Mouse (Mus musculus) heart, embryonic 14.5 days (tissue): ENCODE data around the gene Sgcd. TPM values are rescaled to one million over a fixed set of nuclear protein-coding genes. Genes with fewer than 3 reads are reported as not detected.
"Not testable (repeated sequence)": the region's sequence is repeated elsewhere in the genome, so short reads cannot be mapped to it uniquely, and the experiment has no call there.

Source experiments
- ATAC-seq: fragments of 200-750 bp; cut with Nextera tagmentation; 2 replicates; pipeline ENCODE4 v1.8.0; 2017; ENCODE audit warnings: low read depth, moderate TSS enrichment; ENCODE audit not compliant: insufficient number of reproducible peaks, insufficient read depth, low FRiP score
- H3K27ac ChIP-seq, 2 experiments: fragments of 200-500 bp in 1 of 2; fragments of 300-500 bp in 1 of 2; sonication (generic) in 1 of 2; replicated peaks in 1 of 2; 2 replicates each; pipeline ENCODE4 v1.5.1; 2012 to 2014; ENCODE audit warnings: low read depth in 2 of 2, low read length in 2 of 2, control low read depth in 1 of 2, mild to moderate bottlenecking in 1 of 2, mixed read lengths in 1 of 2; ENCODE audit not compliant: control insufficient read depth in 1 of 2, insufficient read depth in 1 of 2
- H3K27me3 ChIP-seq: fragments of 300-500 bp; sonication (generic); 2 replicates; pipeline ENCODE4 v1.6.1; 2014; ENCODE audit warnings: mild to moderate bottlenecking, low read length, control low read depth; ENCODE audit not compliant: control insufficient read depth, insufficient read depth
- H3K36me3 ChIP-seq: fragments of 300-500 bp; sonication (generic); 2 replicates; pipeline ENCODE4 v1.6.1; 2014; ENCODE audit warnings: mild to moderate bottlenecking, control low read depth, low read length, mixed read lengths; ENCODE audit not compliant: control insufficient read depth, insufficient read depth
- H3K4me1 ChIP-seq, 2 experiments: fragments of 200-500 bp in 1 of 2; fragments of 300-500 bp in 1 of 2; sonication (generic) in 1 of 2; 2 replicates each; pipeline ENCODE4 v1.6.1; 2012 to 2014; ENCODE audit warnings: low read length in 2 of 2, control low read depth in 1 of 2, mixed read lengths in 1 of 2; ENCODE audit not compliant: control insufficient read depth in 2 of 2, insufficient read depth in 2 of 2
- H3K4me2 ChIP-seq: fragments of 300-500 bp; sonication (generic); 2 replicates; pipeline ENCODE4 v1.6.1; 2014; ENCODE audit warnings: mild to moderate bottlenecking, low read length
- H3K4me3 ChIP-seq, 2 experiments: fragments of 200-500 bp in 1 of 2; fragments of 300-500 bp in 1 of 2; sonication (generic) in 1 of 2; 2 replicates each; pipeline ENCODE4 v1.5.1; 2012 to 2014; ENCODE audit warnings: low read length in 2 of 2, mild to moderate bottlenecking in 2 of 2, control low read depth in 1 of 2, low read depth in 1 of 2, moderate library complexity in 1 of 2; ENCODE audit not compliant: control insufficient read depth in 1 of 2, insufficient read depth in 1 of 2
- H3K9ac ChIP-seq: fragments of 300-500 bp; sonication (generic); 2 replicates; pipeline ENCODE4 v1.6.1; 2014; ENCODE audit warnings: mild to moderate bottlenecking, low read length
- H3K9me3 ChIP-seq: fragments of 300-500 bp; sonication (generic); 2 replicates; pipeline ENCODE4 v1.6.1; 2016; ENCODE audit warnings: low read length, control low read depth; ENCODE audit not compliant: control insufficient read depth
- WGBS: fragments of 180-500 bp; shearing (Covaris S2); extraction: QIAGEN DNeasy Blood & Tissue Kit; methylation state at CpG from one replicate; pipeline ENCODE4 v1.1.7; 2014; 5-methylcytosine and 5-hydroxymethylcytosine counted together
- polyA plus RNA-seq: library from polyadenylated mRNA; unstranded; fragments of >200 nt; fragmentation: Nextera tagmentation; extraction: Ambion mirVana; gene quantifications from 2 replicates; pipeline ENCODE4 v1.2.1, GENCODE M21; 2014

Sgcd gene
- polyA plus RNA-seq, 1 experiment from 2014 or later = 8.9 TPM

GRCm38 (mm10) chr11:47777226-47777915 lies 211.4 kb downstream of the Sgcd start:
- ATAC-seq = no peak
- Histone ChIP-seq H3K4me1 (peaks cover 0 to 2% of the 10 kb centered on the region in 2 experiments; a peak in 1 of 4 replicates), H3K9me3 (no peaks in the 10 kb centered on the region), H3K9ac (no peak overlapping the region), H3K27me3 (no peaks in the 10 kb centered on the region), H3K4me2 (no peak overlapping the region), H3K27ac (no peak overlapping the region), H3K36me3 (no peaks in the 10 kb centered on the region), H3K4me3 (no peak overlapping the region)
- 57% methylated on average over 4 of the region's 4 CpGs for WGBS

GRCm38 (mm10) chr11:47776019-47776418 lies 212.8 kb downstream of the Sgcd start:
- no peaks in the 10 kb centered on the region for H3K27me3 ChIP-seq
- no peak overlapping the region for H3K9ac ChIP-seq
- H3K4me1 ChIP-seq = peaks cover 0 to 2% of the 10 kb centered on the region in 2 experiments; a peak in 1 of 4 replicates
- H3K4me2 ChIP-seq = no peak overlapping the region
- H3K27ac ChIP-seq = no peak overlapping the region
- H3K9me3 ChIP-seq = no peaks in the 10 kb centered on the region
- no peaks in the 10 kb centered on the region for H3K36me3 ChIP-seq
- WGBS = 41% methylated on average over 1 of the region's 1 CpGs
- ATAC-seq = no peak
- H3K4me3 ChIP-seq = no peak overlapping the region

DNA sequence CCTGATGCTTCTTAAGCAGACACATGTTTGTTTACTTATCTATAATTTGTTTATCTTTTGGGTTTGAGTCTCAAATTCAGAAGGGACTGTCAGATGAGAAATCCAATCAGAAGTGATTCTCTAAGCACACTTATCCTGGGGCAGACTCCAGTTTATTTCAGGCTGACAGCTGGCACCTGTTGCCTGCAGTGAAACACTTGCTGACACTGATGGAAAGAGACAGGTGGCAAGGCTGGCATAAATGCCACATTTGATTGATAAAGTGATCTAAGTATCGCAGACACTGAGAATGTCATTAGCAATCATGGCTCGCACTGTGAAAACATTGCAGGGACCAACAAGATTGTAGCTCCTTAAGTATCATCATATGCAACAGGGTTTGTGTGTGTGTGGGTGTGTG lies 222.9 kb downstream of the Sgcd start:
- H3K27ac ChIP-seq = no peak overlapping the region
- H3K9me3 ChIP-seq = no peaks in the 10 kb centered on the region
- no peak overlapping the region for H3K9ac ChIP-seq
- H3K27me3 ChIP-seq = no peaks in the 10 kb centered on the region
- H3K4me1 ChIP-seq = no peaks in the 10 kb centered on the region
- WGBS = 82% methylated on average over 2 of the region's 2 CpGs
- no peak for ATAC-seq
- no peak overlapping the region for H3K4me3 ChIP-seq
- H3K36me3 ChIP-seq = no peaks in the 10 kb centered on the region
- no peak overlapping the region for H3K4me2 ChIP-seq

- H3K27me3 ChIP-seq, ATAC-seq, H3K4me1 ChIP-seq, H3K4me3 ChIP-seq, H3K36me3 ChIP-seq, H3K4me2 ChIP-seq, H3K9ac ChIP-seq, H3K9me3 ChIP-seq, H3K27ac ChIP-seq: not testable (repeated sequence)
- WGBS = 77% methylated on average over 3 of the region's 3 CpGs
Measured at GRCm38 (mm10) chr11:47763569-47763968, 225.2 kb downstream of the Sgcd start.

DNA sequence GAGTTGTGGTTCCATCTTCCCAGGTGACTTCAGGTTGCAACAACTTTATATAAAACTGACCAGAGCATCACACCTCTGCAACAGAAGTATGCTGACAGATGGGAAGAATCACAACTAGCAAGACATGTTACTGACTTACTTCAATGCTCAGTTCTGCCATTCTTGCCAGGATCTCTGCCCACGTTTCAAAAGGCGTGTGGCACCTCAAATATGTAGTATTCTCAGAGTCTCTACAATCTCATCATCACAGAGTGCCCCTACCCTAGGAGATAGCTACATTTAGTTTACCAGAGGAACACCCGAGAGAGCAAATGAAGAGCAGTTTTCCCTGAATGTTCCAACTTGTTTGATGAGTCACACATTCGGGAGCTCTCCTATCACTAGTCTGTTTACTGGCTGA lies 229.8 kb downstream of the Sgcd start:
- Histone ChIP-seq H3K4me3 (no peak overlapping the region), H3K4me2 (no peak overlapping the region), H3K27ac (no peak overlapping the region), H3K9me3 (no peaks in the 10 kb centered on the region), H3K4me1 (no peaks in the 10 kb centered on the region), H3K9ac (no peak overlapping the region), H3K36me3 (no peaks in the 10 kb centered on the region), H3K27me3 (no peaks in the 10 kb centered on the region)
- 73% methylated on average over 4 of the region's 4 CpGs for WGBS
- no peak for ATAC-seq

DNA sequence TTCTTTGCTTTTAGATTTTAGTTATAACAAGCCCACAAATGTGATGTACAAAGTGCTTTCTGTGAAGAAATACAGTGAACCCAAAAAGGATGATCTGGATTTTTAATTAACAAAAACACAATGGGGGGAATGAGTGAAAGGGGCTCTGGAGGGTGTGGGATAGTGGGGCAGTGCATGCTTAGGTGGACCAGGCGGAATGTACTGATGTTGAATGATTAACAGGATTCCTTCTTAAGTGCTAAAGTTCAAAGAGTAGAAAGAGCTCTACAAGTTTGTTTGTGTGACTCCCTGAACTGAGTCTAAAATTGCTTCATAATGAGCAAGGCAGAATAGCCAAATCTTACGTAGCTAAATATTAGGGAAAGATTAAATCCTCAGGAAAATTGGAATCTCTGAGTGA lies 246.0 kb downstream of the Sgcd start:
- ATAC-seq = no peak
- no peak overlapping the region for H3K27ac ChIP-seq
- H3K4me1 ChIP-seq = no peaks in the 10 kb centered on the region
- no peaks in the 10 kb centered on the region for H3K9me3 ChIP-seq
- H3K4me2 ChIP-seq = no peak overlapping the region
- no peaks in the 10 kb centered on the region for H3K36me3 ChIP-seq
- H3K4me3 ChIP-seq = no peak overlapping the region
- H3K27me3 ChIP-seq = no peaks in the 10 kb centered on the region
- no peak overlapping the region for H3K9ac ChIP-seq
- 64% methylated on average over 2 of the region's 2 CpGs for WGBS

GRCm38 (mm10) chr11:47704930-47705787 lies 283.6 kb downstream of the Sgcd start:
- Histone ChIP-seq H3K4me1 (no peaks in the 10 kb centered on the region; a peak in 1 of 4 replicates), H3K27me3 (no peaks in the 10 kb centered on the region), H3K36me3 (no peaks in the 10 kb centered on the region), H3K9me3 (no peaks in the 10 kb centered on the region), H3K27ac (no peak overlapping the region), H3K4me3 (no peak overlapping the region), H3K4me2 (no peak overlapping the region), H3K9ac (no peak overlapping the region)
- ATAC-seq = no peak
- 69% methylated on average over 8 of the region's 8 CpGs for WGBS
